Mouse (Mus musculus): ENCODE measurements around the gene Prkcz. TPM values are rescaled to one million over a fixed set of nuclear protein-coding genes. Genes with fewer than 3 reads are reported as not detected.

Gene Prkcz
- polyA plus RNA-seq, 1 experiment from 2014 or later, result 9.3 TPM

- 69% methylated on average over 12 of the region's 12 CpGs for WGBS
- peaks cover 71% of the 10 kb centered on the region for H3K4me1 ChIP-seq (ENCODE audit: control insufficient read depth, insufficient read depth, low read length)
- H3K27me3 ChIP-seq (ENCODE audit: control insufficient read depth, insufficient read depth, low read length), result no peaks in the 10 kb centered on the region
- DNase-seq (ENCODE audit: low spot score), result no peak
- peak overlapping the region; percentile 41; the same call in 1 of the 2 replicates for H3K9ac ChIP-seq (ENCODE audit: low read length)
- ATAC-seq (ENCODE audit: insufficient number of reproducible peaks, low FRiP score, low TSS enrichment, low read depth), result no peak
- H3K4me3 ChIP-seq (ENCODE audit: low read depth, low read length), result peak overlapping the region; percentile 94
- no peaks in the 10 kb centered on the region for H3K9me3 ChIP-seq (ENCODE audit: control insufficient read depth, low read length)
- H3K4me2 ChIP-seq (ENCODE audit: low read depth, severe bottlenecking), result peak overlapping the region; percentile 99
- H3K36me3 ChIP-seq (ENCODE audit: control insufficient read depth, insufficient read depth, low read length), result no peaks in the 10 kb centered on the region
- H3K27ac ChIP-seq (replicated peaks; ENCODE audit: low read depth, low read length), result no peak overlapping the region
These were observed 141.6 kb downstream of the Prkcz start for GRCm38 (mm10) chr4:155219271-155220212.

- H3K4me3 ChIP-seq (ENCODE audit: low read depth, low read length), result no peak overlapping the region; the same call in 1 of the 2 replicates
- no peak for DNase-seq (ENCODE audit: low spot score)
- no peaks in the 10 kb centered on the region for H3K36me3 ChIP-seq (ENCODE audit: control insufficient read depth, insufficient read depth, low read length)
- H3K9me3 ChIP-seq (ENCODE audit: control insufficient read depth, low read length), result no peaks in the 10 kb centered on the region
- H3K9ac ChIP-seq (ENCODE audit: low read length), result no peak overlapping the region
- H3K4me1 ChIP-seq (ENCODE audit: control insufficient read depth, insufficient read depth, low read length), result peaks cover 73% of the 10 kb centered on the region
- ATAC-seq (ENCODE audit: insufficient number of reproducible peaks, low FRiP score, low TSS enrichment, low read depth), result no peak
- WGBS, result 84% methylated on average over 9 of the region's 9 CpGs
- no peak overlapping the region for H3K27ac ChIP-seq (replicated peaks; ENCODE audit: low read depth, low read length)
- no peaks in the 10 kb centered on the region for H3K27me3 ChIP-seq (ENCODE audit: control insufficient read depth, insufficient read depth, low read length)
- H3K4me2 ChIP-seq (ENCODE audit: low read depth, severe bottlenecking), result peak overlapping the region; percentile 99
These were observed 142.9 kb downstream of the Prkcz start for GRCm38 (mm10) chr4:155218104-155218732.

- Histone ChIP-seq H3K4me2 (ENCODE audit: low read depth, severe bottlenecking) (peak overlapping the region; percentile 31; the same call in 1 of the 2 replicates), H3K4me3 (ENCODE audit: low read depth, low read length) (no peak overlapping the region), H3K4me1 (ENCODE audit: control insufficient read depth, insufficient read depth, low read length) (peaks cover 73% of the 10 kb centered on the region), H3K27me3 (ENCODE audit: control insufficient read depth, insufficient read depth, low read length) (no peaks in the 10 kb centered on the region), H3K27ac (replicated peaks; ENCODE audit: low read depth, low read length) (no peak overlapping the region), H3K9me3 (ENCODE audit: control insufficient read depth, low read length) (no peaks in the 10 kb centered on the region), H3K9ac (ENCODE audit: low read length) (no peak overlapping the region), H3K36me3 (ENCODE audit: control insufficient read depth, insufficient read depth, low read length) (no peaks in the 10 kb centered on the region)
- 40% methylated on average over 12 of the region's 12 CpGs for WGBS
- ATAC-seq (ENCODE audit: insufficient number of reproducible peaks, low FRiP score, low TSS enrichment, low read depth), result no peak
- no peak for DNase-seq (ENCODE audit: low spot score)
These were observed 143.7 kb downstream of the Prkcz start for GRCm38 (mm10) chr4:155217241-155218103.

GRCm38 (mm10) chr4:155215773-155216630, 145.2 kb downstream of the Prkcz start:
- Histone ChIP-seq H3K4me1 (ENCODE audit: control insufficient read depth, insufficient read depth, low read length) (peaks cover 68% of the 10 kb centered on the region), H3K4me3 (ENCODE audit: low read depth, low read length) (no peak overlapping the region), H3K4me2 (ENCODE audit: low read depth, severe bottlenecking) (no peak overlapping the region)

GRCm38 (mm10) chr4:155215203-155215602, 146.0 kb downstream of the Prkcz start:
- DNase-seq (ENCODE audit: low spot score) (no peak), ATAC-seq (ENCODE audit: insufficient number of reproducible peaks, low FRiP score, low TSS enrichment, low read depth) (no peak)
- Histone ChIP-seq H3K4me1 (ENCODE audit: control insufficient read depth, insufficient read depth, low read length) (peaks cover 63% of the 10 kb centered on the region), H3K9me3 (ENCODE audit: control insufficient read depth, low read length) (no peaks in the 10 kb centered on the region), H3K9ac (ENCODE audit: low read length) (no peak overlapping the region), H3K36me3 (ENCODE audit: control insufficient read depth, insufficient read depth, low read length) (peaks cover 9% of the 10 kb centered on the region; the same call in 1 of the 2 replicates), H3K27me3 (ENCODE audit: control insufficient read depth, insufficient read depth, low read length) (no peaks in the 10 kb centered on the region), H3K4me2 (ENCODE audit: low read depth, severe bottlenecking) (no peak overlapping the region), H3K27ac (replicated peaks; ENCODE audit: low read depth, low read length) (no peak overlapping the region), H3K4me3 (ENCODE audit: low read depth, low read length) (no peak overlapping the region)
- 61% methylated on average over 9 of the region's 9 CpGs for WGBS

More at GRCm38 (mm10) chr4:155215773-155216630, 145.2 kb downstream of the Prkcz start:
- Histone ChIP-seq H3K9me3 (ENCODE audit: control insufficient read depth, low read length) (no peaks in the 10 kb centered on the region), H3K27ac (replicated peaks; ENCODE audit: low read depth, low read length) (no peak overlapping the region), H3K36me3 (ENCODE audit: control insufficient read depth, insufficient read depth, low read length) (peaks cover 2% of the 10 kb centered on the region; the same call in 1 of the 2 replicates), H3K27me3 (ENCODE audit: control insufficient read depth, insufficient read depth, low read length) (no peaks in the 10 kb centered on the region), H3K9ac (ENCODE audit: low read length) (no peak overlapping the region)
- DNase-seq (ENCODE audit: low spot score) (no peak), ATAC-seq (ENCODE audit: insufficient number of reproducible peaks, low FRiP score, low TSS enrichment, low read depth) (0 out of 2 replicates have a peak, but pooled peaks have one; percentile 10)
- WGBS, result 64% methylated on average over 12 of the region's 12 CpGs

- Histone ChIP-seq H3K9me3 (ENCODE audit: control insufficient read depth, low read length) (no peaks in the 10 kb centered on the region), H3K36me3 (ENCODE audit: control insufficient read depth, insufficient read depth, low read length) (peaks cover 9% of the 10 kb centered on the region; the same call in 1 of the 2 replicates), H3K4me1 (ENCODE audit: control insufficient read depth, insufficient read depth, low read length) (peaks cover 58% of the 10 kb centered on the region), H3K27ac (replicated peaks; ENCODE audit: low read depth, low read length) (no peak overlapping the region), H3K9ac (ENCODE audit: low read length) (no peak overlapping the region), H3K27me3 (ENCODE audit: control insufficient read depth, insufficient read depth, low read length) (no peaks in the 10 kb centered on the region), H3K4me3 (ENCODE audit: low read depth, low read length) (no peak overlapping the region), H3K4me2 (ENCODE audit: low read depth, severe bottlenecking) (no peak overlapping the region)
- WGBS, result 78% methylated on average over 10 of the region's 10 CpGs
- DNase-seq (ENCODE audit: low spot score) (no peak), ATAC-seq (ENCODE audit: insufficient number of reproducible peaks, low FRiP score, low TSS enrichment, low read depth) (no peak)
These were observed 146.4 kb downstream of the Prkcz start for GRCm38 (mm10) chr4:155214793-155215192.

- ATAC-seq (ENCODE audit: insufficient number of reproducible peaks, low FRiP score, low TSS enrichment, low read depth) (no peak), DNase-seq (ENCODE audit: low spot score) (no peak)
- no peak overlapping the region for H3K4me2 ChIP-seq (ENCODE audit: low read depth, severe bottlenecking)
- no peaks in the 10 kb centered on the region for H3K9me3 ChIP-seq (ENCODE audit: control insufficient read depth, low read length)
- no peaks in the 10 kb centered on the region for H3K27me3 ChIP-seq (ENCODE audit: control insufficient read depth, insufficient read depth, low read length)
- no peak overlapping the region for H3K9ac ChIP-seq (ENCODE audit: low read length)
- peaks cover 9% of the 10 kb centered on the region; the same call in 1 of the 2 replicates for H3K36me3 ChIP-seq (ENCODE audit: control insufficient read depth, insufficient read depth, low read length)
- H3K4me3 ChIP-seq (ENCODE audit: low read depth, low read length), result no peak overlapping the region
- peaks cover 52% of the 10 kb centered on the region for H3K4me1 ChIP-seq (ENCODE audit: control insufficient read depth, insufficient read depth, low read length)
- no peak overlapping the region for H3K27ac ChIP-seq (replicated peaks; ENCODE audit: low read depth, low read length)
- whole genome bisulfite sequencing, result 77% methylated on average over 6 of the region's 6 CpGs
These were observed 147.0 kb downstream of the Prkcz start for GRCm38 (mm10) chr4:155214188-155214587.
